Mouse (Mus musculus) embryonic facial prominence, embryonic 14.5 days (tissue): ENCODE measurements around the gene Sidt1. TPM values are rescaled to one million over a fixed set of nuclear protein-coding genes. Genes with fewer than 3 reads are reported as not detected.

ENCODE experiments used
- ATAC-seq: fragments of 200-750 bp; cut with Nextera tagmentation; 2 replicates; pipeline ENCODE4 v1.8.0; 2017; ENCODE audit warnings: low read depth, moderate number of reproducible peaks, moderate TSS enrichment
- DNase-seq: peaks from one replicate; pipeline ENCODE4 v3.0.0-alpha.2; 2015; ENCODE audit warnings: low spot score
- H3K27ac ChIP-seq: fragments of 300-500 bp; sonication (generic); replicated peaks from 2 replicates; pipeline ENCODE4 v1.5.1; 2014; ENCODE audit warnings: low read depth, mild to moderate bottlenecking, low read length, moderate library complexity
- H3K27me3 ChIP-seq: fragments of 300-500 bp; sonication (generic); replicated peaks from 2 replicates; pipeline ENCODE4 v1.6.1; 2014; ENCODE audit warnings: low read length; ENCODE audit not compliant: control insufficient read depth, insufficient read depth
- H3K36me3 ChIP-seq: fragments of 300-500 bp; sonication (generic); 2 replicates; pipeline ENCODE4 v1.6.1; 2014; ENCODE audit warnings: low read length, mixed read lengths; ENCODE audit not compliant: control insufficient read depth, insufficient read depth
- H3K4me1 ChIP-seq: fragments of 300-500 bp; sonication (generic); 2 replicates; pipeline ENCODE4 v1.6.1; 2014; ENCODE audit warnings: antibody characterized with exemption, low read length; ENCODE audit not compliant: control insufficient read depth, insufficient read depth
- H3K4me2 ChIP-seq: fragments of 300-500 bp; sonication (generic); 2 replicates; pipeline ENCODE4 v1.6.1; 2014; ENCODE audit warnings: low read depth, mild to moderate bottlenecking, low read length, moderate library complexity, mixed read lengths
- H3K4me3 ChIP-seq: fragments of 300-500 bp; sonication (generic); 2 replicates; pipeline ENCODE4 v1.5.1; 2014; ENCODE audit warnings: low read depth, mild to moderate bottlenecking, low read length
- H3K9ac ChIP-seq: fragments of 300-500 bp; sonication (generic); 2 replicates; pipeline ENCODE4 v1.6.1; 2014; ENCODE audit warnings: low read depth, mild to moderate bottlenecking, low read length, moderate library complexity, mixed read lengths
- H3K9me3 ChIP-seq: fragments of 300-500 bp; sonication (generic); 2 replicates; pipeline ENCODE4 v1.6.1; 2016; ENCODE audit warnings: low read length; ENCODE audit not compliant: control insufficient read depth
- WGBS: fragments of 180-500 bp; shearing (Covaris S2); extraction: QIAGEN DNeasy Blood & Tissue Kit; methylation state at CpG from one replicate; pipeline ENCODE4 v1.1.7; 2014; 5-methylcytosine and 5-hydroxymethylcytosine counted together
- polyA plus RNA-seq: library from polyadenylated mRNA; unstranded; fragments of >200 nt; fragmentation: Nextera tagmentation; extraction: Ambion mirVana; gene quantifications from 2 replicates; pipeline ENCODE4 v1.2.1, GENCODE M21; 2014

Gene Sidt1
- polyA plus RNA-seq, 1 experiment from 2014 or later = 2.0 TPM

DNA sequence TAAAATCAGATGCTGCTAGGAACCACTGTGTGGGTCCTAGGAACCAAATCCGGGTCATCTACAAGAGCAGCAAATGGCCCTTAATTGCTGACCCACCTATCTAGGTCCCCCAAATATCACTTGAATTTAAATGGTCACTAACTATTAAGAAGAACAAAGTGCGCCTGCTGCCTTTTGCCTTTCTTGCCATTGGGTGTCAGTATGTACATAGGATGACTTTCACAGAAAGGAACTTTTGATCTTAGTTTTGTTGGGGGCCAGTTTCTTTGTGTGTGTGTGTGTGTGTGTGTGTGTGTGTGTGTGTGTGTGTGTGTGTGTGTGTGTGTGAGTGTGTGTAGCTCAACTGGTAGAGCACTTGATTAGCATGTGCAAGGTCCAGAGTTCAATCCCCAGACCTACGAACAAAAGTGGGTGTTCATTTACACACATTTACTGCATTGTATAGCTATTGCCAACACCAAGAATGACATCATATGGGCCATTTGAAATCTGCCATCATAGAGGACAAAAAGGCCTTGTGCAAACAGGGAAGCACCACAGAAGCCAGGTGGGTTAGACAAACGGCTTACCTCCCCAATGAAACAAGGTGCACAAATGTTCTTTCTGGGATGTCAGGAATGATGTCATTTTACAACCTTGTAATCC, 43.9 kb downstream of the Sidt1 start:
- Histone ChIP-seq H3K9ac (no peak overlapping the region), H3K4me1 (no peaks in the 10 kb centered on the region), H3K36me3 (no peaks in the 10 kb centered on the region), H3K9me3 (no peaks in the 10 kb centered on the region), H3K27me3 (no peaks in the 10 kb centered on the region), H3K4me3 (no peak overlapping the region), H3K4me2 (no peak overlapping the region), H3K27ac (no peak overlapping the region)
- ATAC-seq (no peak), DNase-seq (no peak)
- 74% methylated on average over 4 of the region's 4 CpGs for WGBS

DNA sequence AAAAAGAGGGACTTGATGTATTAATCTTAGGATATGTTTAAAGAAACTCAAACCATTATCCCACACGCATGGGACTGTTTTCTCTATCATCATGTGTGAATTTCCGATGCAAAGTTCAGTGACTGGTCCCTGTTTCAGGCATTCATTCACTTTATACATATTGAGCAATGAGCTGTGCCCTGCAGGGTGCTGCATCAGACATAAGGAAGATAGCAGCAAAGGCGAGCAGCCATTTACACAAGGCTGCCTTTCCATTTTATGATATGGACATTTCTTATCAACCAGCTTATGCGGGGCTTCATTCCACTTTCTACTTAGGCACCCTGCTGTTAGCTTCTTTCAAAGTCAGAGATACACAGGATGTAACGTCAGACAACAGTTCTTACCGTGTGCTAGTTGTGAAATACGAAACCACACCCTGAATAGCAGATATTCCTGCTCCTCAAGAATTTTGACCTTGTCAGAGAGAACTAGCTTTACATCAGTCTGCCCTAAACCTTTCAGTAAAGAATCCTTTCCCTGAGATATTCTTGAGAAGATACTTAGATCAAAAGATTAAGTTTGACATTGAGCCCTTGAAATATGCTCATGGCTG, 45.5 kb downstream of the Sidt1 start:
- Histone ChIP-seq H3K36me3 (no peaks in the 10 kb centered on the region), H3K4me2 (no peak overlapping the region), H3K4me3 (no peak overlapping the region), H3K27me3 (no peaks in the 10 kb centered on the region), H3K9me3 (no peaks in the 10 kb centered on the region), H3K9ac (no peak overlapping the region), H3K27ac (no peak overlapping the region), H3K4me1 (no peaks in the 10 kb centered on the region)
- DNase-seq (peak; percentile 53), ATAC-seq (no peak)
- 55% methylated on average over 7 of the region's 7 CpGs for WGBS

DNA sequence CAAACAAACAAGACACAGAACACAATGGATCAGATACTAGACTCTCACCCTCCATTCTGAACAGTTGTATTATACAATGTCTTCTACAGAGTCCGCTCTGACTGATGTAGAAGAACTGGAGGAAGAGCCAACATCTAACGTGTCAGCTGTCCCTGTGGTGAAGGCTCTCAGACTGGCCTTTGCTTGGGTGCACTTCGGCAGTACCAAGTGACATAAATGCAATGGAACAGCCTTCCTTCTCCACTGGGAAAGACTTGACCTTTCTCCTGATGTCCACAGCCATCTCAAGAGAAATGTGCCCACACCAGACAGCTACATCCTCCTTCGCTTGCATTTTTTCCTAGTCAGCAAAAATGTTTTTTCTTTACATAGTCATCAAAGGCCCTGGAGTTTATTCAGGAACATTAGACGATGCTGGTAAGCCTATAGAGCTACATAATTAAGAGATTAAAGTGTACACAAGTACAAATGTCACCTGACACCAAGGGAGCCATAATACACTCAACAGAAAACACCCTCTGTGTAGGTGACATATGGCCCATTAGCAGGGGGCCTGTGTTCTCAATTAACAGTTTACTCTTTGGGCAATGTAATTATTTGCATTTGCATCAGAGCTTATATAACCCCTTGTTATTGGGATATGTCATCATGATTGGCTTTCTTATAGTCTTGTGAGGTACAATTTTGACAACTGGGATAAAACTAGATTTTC, 50.2 kb downstream of the Sidt1 start:
- DNase-seq = peak; percentile 45
- Histone ChIP-seq H3K27ac (no peak overlapping the region), H3K4me1 (no peaks in the 10 kb centered on the region), H3K9me3 (no peaks in the 10 kb centered on the region), H3K9ac (no peak overlapping the region), H3K4me3 (no peak overlapping the region), H3K36me3 (no peaks in the 10 kb centered on the region), H3K4me2 (no peak overlapping the region), H3K27me3 (no peaks in the 10 kb centered on the region)
- peak; percentile 87 for ATAC-seq
- WGBS = 73% methylated on average over 5 of the region's 5 CpGs

DNA sequence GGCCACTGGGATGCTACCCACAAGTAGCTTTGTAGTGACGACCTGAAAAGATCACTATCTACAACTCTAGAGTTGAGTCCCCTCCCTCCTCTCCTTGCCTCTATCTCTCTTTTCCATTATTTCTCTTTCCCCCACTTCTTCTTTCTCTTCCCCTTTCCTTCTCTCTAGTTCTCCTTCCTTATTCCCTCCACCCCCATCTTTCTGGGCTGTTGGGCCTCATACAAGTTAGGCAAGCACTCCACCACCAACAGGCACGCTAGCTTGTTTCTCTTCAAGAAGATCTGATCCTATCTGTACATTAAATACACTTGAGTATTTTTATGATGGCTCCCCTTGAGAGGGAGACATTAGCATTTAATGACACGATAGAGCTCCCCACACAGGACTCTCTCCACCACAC, 51.0 kb downstream of the Sidt1 start:
- Histone ChIP-seq H3K36me3 (no peaks in the 10 kb centered on the region), H3K4me1 (no peaks in the 10 kb centered on the region), H3K9me3 (no peaks in the 10 kb centered on the region), H3K9ac (no peak overlapping the region), H3K27ac (no peak overlapping the region), H3K4me3 (no peak overlapping the region), H3K4me2 (no peak overlapping the region), H3K27me3 (no peaks in the 10 kb centered on the region)
- DNase-seq = no peak
- no peak for ATAC-seq
- WGBS = 76% methylated on average over 3 of the region's 3 CpGs

DNA sequence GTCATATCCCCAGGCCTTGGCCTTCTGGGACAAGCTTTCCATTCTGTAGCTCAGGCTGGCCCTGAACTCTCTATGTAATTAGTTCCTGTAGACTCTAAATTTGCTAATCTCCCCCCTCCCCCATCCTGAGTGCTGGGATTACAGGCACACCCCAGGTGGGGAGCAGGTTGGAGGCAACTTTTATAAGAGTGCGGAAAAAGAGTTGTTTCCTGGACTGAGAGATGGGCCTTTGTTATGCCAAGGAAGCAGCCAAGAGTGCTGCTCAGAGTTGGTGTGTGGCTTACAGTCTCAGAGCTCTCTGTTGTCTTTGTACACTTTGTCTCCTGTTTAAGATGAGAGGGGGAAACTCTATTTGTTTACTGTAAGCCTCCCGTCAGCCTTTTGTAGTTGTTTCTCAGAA, 52.2 kb downstream of the Sidt1 start:
- Histone ChIP-seq H3K9me3 (no peaks in the 10 kb centered on the region), H3K36me3 (no peaks in the 10 kb centered on the region), H3K4me2 (no peak overlapping the region), H3K4me3 (no peak overlapping the region), H3K27ac (no peak overlapping the region), H3K9ac (no peak overlapping the region), H3K4me1 (no peaks in the 10 kb centered on the region), H3K27me3 (no peaks in the 10 kb centered on the region)
- ATAC-seq (no peak), DNase-seq (no peak)
- 58% methylated on average over 2 of the region's 2 CpGs for WGBS

DNA sequence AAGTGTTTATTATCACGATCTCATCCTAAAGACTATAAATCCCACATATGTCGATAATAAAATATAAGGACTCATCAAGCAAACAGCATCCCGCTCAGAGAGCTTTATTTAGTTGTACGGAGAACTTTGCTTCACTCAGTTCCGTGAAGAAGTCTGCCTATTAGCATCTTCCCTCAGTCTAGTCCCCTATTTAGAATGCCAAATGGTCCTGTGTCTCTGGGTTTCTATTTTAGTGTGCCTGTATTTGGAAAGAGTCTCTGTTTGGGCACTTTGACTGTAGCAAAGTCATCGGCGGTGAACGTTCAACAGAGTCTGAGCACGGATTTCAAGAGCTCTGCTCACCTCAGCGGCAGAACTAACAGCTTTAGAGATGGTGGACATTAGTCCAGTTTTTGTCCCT, 55.8 kb downstream of the Sidt1 start:
- H3K9me3 ChIP-seq = no peaks in the 10 kb centered on the region
- no peaks in the 10 kb centered on the region for H3K36me3 ChIP-seq
- H3K4me1 ChIP-seq = no peaks in the 10 kb centered on the region
- WGBS = 94% methylated on average over 10 of the region's 10 CpGs
- no peak for ATAC-seq
- DNase-seq = no peak
- H3K4me3 ChIP-seq = no peak overlapping the region
- no peaks in the 10 kb centered on the region for H3K27me3 ChIP-seq
- H3K4me2 ChIP-seq = no peak overlapping the region
- no peak overlapping the region for H3K9ac ChIP-seq
- no peak overlapping the region for H3K27ac ChIP-seq

DNA sequence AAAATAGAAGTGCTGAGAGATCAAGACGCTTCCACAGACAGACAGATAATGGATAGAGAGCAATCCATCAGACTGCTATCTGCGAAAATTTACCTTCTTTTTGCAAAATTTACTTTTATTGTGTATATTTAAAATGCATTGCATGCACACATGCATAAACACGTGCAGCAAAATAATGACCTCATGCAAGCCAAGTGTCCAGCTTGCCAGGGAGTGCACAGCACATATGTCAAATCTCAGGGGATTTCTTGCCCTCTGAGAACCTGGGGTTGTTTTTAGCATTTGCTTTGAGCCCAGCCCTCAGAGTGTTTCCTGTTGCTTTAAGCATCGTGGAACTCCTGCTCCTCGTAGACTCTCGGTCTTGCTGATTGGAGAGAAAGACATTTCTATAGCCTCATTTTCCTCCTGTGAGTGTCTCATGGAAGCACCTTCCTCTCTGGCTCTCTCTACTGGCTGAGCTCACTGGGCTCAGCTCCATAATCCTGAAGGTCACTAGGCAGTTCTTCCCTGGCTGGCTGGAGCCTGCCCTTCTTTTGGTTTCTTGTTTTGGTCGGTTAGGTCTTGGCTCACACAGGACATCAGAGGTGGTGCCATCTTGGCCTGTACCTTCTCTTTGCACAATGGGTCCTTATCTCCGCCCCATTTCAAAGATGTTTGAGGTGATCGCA, 61.5 kb downstream of the Sidt1 start:
- Histone ChIP-seq H3K4me1 (no peaks in the 10 kb centered on the region), H3K4me2 (no peak overlapping the region), H3K9ac (no peak overlapping the region), H3K27me3 (no peaks in the 10 kb centered on the region), H3K4me3 (no peak overlapping the region), H3K27ac (no peak overlapping the region), H3K9me3 (no peaks in the 10 kb centered on the region), H3K36me3 (no peaks in the 10 kb centered on the region)
- DNase-seq (no peak), ATAC-seq (no peak)
- 68% methylated on average over 9 of the region's 9 CpGs for WGBS

DNA sequence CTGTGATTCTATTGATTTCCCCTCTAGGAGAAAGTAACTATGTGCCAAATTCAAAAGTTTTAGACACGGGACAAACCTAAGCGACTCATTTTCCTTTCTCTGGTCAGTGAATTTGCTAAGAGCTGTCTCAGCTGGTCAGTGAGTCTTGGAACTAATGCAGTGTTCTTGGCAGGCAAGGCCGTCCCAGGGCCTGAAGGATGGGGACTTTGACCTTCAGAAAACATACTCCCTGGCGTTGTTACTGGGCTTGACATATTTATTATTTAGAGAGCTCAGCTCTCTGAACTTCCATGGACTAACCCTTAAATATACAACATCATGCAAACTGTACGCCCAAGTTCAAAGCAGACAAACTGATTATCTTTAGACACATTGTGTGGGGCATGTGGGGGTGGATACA, 62.4 kb downstream of the Sidt1 start:
- Histone ChIP-seq H3K9ac (no peak overlapping the region), H3K4me3 (no peak overlapping the region), H3K27me3 (no peaks in the 10 kb centered on the region), H3K27ac (no peak overlapping the region), H3K36me3 (no peaks in the 10 kb centered on the region), H3K4me2 (no peak overlapping the region), H3K4me1 (no peaks in the 10 kb centered on the region), H3K9me3 (no peaks in the 10 kb centered on the region)
- DNase-seq (no peak), ATAC-seq (no peak)
- 76% methylated on average over 5 of the region's 5 CpGs for WGBS
